Mouse (Mus musculus) gastrocnemius, postnatal 14 days (tissue): ENCODE results near the gene Rad51b. TPM values are rescaled to one million over a fixed set of nuclear protein-coding genes. Genes with fewer than 3 reads are reported as not detected.

Experiments used
- DNase-seq: peaks from one replicate; pipeline ENCODE4 v3.0.0; 2021; ENCODE audit warnings: mixed read lengths
- intact Hi-C: fragments of 180-260 bp; cut with DNase I; formaldehyde crosslinking; loops from one replicate; pipeline ENCODE4 v1.15.1; 2025; ENCODE audit warnings: low total_unique reads
- total RNA-seq, 2 experiments: library from RNA; stranded (reverse); gene quantifications; 2 replicates each; pipeline ENCODE4 v1.2.3; 2021

Rad51b gene
- total RNA-seq, 2 experiments from 2014 or later = 0.80 to 0.92 TPM

GRCm38 (mm10) chr12:79850021-79850420 is 552.9 kb downstream of the Rad51b start:
- intact Hi-C loops = no loop called here
- DNase-seq = no peak

DNA sequence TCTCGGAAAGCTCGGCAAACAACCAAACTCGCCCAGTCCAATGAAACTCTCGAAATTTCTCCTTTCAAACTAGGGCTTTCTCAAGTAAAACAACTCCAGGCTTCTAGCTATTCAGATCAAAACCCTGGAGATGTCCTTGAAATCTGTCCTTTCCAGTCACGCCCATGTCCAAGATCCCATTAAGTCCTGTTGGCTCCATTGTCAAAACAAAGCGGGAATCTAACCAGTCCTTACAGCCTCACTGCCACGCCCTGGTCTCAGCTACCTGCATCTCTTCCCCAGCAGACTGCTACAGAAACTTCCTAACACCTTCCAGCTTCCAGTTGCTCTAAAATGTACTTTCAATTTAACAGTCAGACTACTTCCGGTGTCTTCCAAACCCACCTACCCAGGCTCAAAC is 554.8 kb downstream of the Rad51b start:
- intact Hi-C loops = loop anchor here (1.0 kb wide), 1 partner anchor 44 kb away; no protein-coding TSS in a partner anchor
- no peak for DNase-seq

DNA sequence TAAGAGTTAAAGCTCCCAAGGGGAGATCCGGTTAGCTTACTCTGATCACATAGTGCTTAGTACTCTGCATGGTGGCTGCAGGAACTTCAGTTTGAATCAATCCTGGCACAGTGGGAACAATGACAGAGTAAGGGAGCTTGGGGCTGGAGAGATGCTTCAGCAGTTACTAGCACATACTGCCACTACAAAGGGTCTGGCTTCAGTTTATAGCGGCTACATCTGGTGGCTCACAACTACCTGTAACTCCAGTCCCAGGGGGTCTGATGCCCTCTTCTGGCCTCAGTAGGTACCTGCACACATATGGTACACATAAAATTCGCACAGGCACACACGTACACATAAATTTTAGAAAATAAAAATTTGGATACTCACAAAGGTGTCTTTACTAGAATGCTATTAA is 555.5 kb downstream of the Rad51b start:
- intact Hi-C loops = no loop called here
- no peak for DNase-seq

DNA sequence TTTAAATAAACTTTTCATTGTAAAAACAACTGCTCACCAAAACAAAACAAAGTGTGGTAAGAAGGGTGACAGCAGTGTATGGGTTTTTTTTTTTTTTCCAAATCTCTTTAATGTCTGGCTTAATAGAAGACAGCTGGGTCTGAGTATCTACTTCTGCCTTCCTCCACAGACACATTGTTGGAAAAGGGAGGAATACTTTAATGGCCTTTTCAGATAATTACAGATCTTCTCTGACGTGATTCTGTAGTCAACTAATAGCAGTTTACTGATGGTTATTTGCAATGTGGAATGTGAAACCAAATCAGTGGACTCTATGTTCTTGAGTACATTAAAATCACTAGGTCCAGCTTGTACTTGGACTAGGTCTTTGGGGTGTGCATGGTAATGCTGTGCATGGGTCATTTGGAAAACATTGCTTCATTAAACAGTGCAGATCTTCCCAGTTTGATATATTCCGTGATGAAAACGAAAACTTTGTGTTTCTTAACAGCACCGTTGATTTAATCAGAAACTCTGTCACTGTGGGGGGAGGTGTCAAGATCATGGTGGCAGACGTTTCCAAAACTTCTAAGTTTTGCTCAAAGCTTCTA is 556.9 kb downstream of the Rad51b start:
- intact Hi-C loops = no loop called here
- no peak for DNase-seq

DNA sequence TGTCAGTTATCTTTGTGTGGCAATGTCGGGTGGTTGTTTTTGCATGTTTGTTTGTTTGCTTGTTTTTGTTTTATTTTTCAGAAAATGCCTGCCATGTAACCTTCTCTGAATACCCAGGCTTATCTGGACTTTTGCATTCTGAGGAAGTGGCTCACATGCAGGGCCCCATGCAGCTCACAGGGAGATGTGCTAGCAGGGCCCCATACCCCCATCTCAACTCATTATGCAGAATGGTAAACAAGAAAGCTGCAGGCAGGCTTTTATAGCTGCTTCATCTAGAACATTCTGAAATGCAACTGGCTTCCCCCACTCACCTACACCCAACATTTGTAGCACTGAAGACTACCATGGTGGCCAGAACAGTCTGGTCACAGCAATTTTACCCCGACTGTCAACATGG is 557.4 kb downstream of the Rad51b start:
- DNase-seq = no peak
- intact Hi-C loops = no loop called here

GRCm38 (mm10) chr12:79856116-79856909 is 559.2 kb downstream of the Rad51b start:
- intact Hi-C loops = no loop called here
- peak; percentile 79 for DNase-seq

DNA sequence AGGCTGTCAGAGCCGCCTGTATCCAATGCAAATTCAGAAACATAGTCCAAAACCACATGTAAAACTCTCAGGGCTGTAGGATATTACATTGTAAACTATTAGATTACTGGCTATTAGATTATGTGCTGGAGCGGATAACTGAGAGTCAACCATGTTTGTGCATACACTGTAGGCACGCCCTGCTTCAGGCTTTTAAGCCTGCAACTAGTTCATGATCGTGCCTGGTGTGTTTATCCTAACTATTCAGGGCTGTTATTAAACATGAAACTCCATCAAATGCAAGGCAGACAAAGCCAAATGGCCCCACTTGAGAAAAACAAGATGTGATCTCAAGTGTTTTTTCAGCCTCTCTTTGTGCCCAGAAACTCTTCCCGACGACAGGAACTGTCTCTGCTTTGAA is 560.6 kb downstream of the Rad51b start:
- intact Hi-C loops = no loop called here
- DNase-seq = no peak

- no peak for DNase-seq
- intact Hi-C loops = no loop called here
Measured at GRCm38 (mm10) chr12:79858336-79858735, 561.3 kb downstream of the Rad51b start.

DNA sequence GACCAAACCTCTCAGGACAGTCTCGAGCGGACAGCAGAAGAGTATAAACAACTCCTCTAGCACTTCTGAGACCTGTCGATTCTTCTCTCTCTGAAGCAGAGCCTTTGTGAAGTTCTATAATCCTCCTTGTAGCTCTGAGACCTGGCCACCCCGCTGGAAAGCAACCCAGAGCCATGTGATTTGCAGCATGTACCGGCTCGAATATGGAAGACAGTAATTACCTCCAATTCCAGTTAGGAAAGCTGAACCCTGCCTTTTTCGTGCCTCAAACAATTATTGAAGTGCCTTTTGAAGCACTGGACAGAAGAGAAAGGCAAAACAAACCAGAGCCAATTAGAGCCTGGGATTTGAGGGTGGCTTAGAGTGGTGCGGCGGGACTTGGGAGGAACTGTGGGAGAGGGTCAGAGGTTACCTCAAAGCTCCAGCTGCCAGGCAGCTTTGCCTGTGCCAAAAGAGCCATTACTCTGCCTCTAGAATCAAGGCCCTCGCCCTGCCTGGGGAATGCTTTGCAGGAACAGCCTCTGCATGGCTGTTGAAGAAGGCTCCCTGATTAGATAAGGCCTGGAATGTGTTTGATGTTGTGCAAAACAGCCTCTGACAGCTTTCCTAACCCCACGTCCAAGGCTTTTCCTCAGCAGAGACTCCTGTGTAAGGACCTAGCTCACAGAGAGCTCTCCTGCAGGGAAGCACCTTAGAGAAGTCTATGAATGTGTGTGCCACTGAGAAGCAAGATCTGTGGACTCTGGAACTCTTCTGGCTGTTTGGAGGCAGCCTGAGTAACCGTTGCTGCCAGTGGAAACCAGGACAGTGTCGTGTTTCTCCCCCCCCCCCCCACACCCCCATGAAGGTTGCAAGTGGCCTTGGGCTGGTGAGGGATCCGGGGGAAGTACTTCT is 562.5 kb downstream of the Rad51b start:
- intact Hi-C loops = no loop called here
- peak; percentile 51 for DNase-seq

DNA sequence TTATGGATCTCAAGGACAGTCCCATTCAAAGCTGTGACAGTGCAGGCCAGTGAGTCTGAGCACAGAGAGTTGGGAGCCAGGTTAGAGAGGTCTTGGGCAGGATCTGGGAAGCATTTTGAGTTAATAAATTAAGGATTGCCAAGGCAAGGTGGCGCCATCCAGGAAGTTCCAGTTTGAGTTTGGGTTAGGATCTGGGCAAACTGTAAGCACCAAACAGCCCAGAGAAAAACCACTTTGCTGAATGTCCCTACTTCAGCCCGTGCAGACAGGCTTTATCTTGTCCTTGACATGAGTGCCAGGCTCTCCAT is 563.1 kb downstream of the Rad51b start:
- intact Hi-C loops = no loop called here
- no peak for DNase-seq

Other genes starting within 250 kb of the Rad51b start
- 1 to 10 TPM; 1.9 to 2.9 TPM for gene Pigh, start 207.6 kb upstream of the Rad51b start, total RNA-seq
- gene Arg2, start 166.5 kb upstream of the Rad51b start, total RNA-seq = not detected
- 10 to 100 TPM; 47.9 to 52.9 TPM for gene Vti1b, start 124.6 kb upstream of the Rad51b start, total RNA-seq
- 1 to 10 TPM; 3.1 to 3.3 TPM for gene Rdh11, start 105.0 kb upstream of the Rad51b start, total RNA-seq
- gene Rdh12, start 88.4 kb upstream of the Rad51b start, total RNA-seq = under 1 TPM; 0.29 to 0.57 TPM
- 10 to 100 TPM; 11.1 to 15.3 TPM for gene Zfyve26, start 978 bp upstream of the Rad51b start, total RNA-seq